Mouse (Mus musculus) MEL-GATA-1-ER (cell line): ENCODE measurements around the gene Zfp120.
"Not testable (repeated sequence)": the region's sequence is repeated elsewhere in the genome, so short reads cannot be mapped to it uniquely, and the experiment has no call there.

Source experiments
- DNase-seq: peaks from one replicate; pipeline ENCODE4 v3.0.0-alpha.2; 2012; ENCODE audit warnings: low read depth; ENCODE audit errors: extremely low read depth

Gene Zfp120

DNA sequence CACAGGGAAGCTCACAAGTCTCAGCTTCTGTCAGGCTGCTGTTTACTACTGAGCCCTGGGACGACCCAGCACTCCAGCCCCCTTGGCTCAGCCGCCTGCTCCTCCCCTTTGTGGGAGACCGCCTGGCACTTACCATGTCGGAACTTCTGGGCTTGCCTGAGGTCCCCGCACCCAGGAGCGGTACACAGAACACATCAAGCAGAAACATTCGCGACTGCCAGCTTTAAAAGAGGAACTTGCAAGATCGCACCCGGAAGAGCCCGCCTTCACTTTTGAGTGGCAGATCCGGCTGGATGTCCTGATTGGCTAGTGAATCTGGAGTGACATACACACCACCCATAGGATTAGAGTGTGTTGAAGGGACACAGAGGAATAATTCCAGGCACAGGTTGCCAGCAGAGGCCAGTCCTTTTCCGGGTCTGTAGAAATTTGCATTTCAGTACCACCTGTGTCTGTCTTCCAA is at the start of gene Zfp120:
Gene Zfp120 (minus strand): TSS at position 274 of the 463 bp plus-strand sequence.
- peak; percentile 96 for DNase-seq

DNA sequence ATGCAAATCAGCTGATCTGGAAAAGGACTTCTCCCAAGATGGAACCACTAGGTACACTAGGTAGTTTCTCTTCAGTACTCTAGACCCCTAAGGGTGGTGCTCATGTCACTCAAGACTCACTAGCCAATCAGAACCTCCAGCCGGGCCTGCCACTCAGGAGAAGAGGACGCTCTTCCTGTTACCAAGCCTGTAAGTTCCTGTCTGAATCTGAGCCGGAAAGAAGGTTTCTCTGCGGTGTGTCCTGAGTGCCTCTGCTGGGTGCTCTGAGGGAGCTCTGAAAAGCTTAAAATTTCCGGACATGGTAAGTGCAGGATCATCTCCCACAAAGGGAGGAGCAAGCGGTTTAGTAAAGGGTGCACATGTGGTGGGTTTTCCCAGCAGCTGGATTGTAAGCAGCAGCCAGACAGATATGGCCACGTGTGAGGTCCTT is 45.1 kb upstream of the Zfp120 start, which contains the start of gene Gm14139:
Gene Gm14139 (plus strand): TSS at position 186 of the 430 bp plus-strand sequence.
- DNase-seq, result not testable (repeated sequence)

GRCm38 (mm10) chr2:150181046-150181445 is 44.5 kb upstream of the Zfp120 start:
- DNase-seq, result not testable (repeated sequence)

GRCm38 (mm10) chr2:150179579-150179978 is 43.1 kb upstream of the Zfp120 start, which contains the start of gene Gm10770:
TSS of gene Gm10770 (minus strand) at chr2:150179679.
- DNase-seq, result not testable (repeated sequence)

- no peak for DNase-seq
Measured at GRCm38 (mm10) chr2:150173833-150174232, 37.3 kb upstream of the Zfp120 start.

GRCm38 (mm10) chr2:150166703-150167102 is 30.2 kb upstream of the Zfp120 start:
- DNase-seq, result no peak

GRCm38 (mm10) chr2:150132773-150133172 is 3.7 kb downstream of the Zfp120 start:
- no peak for DNase-seq

- not testable (repeated sequence) for DNase-seq
Measured at GRCm38 (mm10) chr2:150132002-150132401, 4.5 kb downstream of the Zfp120 start.

GRCm38 (mm10) chr2:150111247-150111912 is 25.1 kb downstream of the Zfp120 start:
- no peak for DNase-seq

GRCm38 (mm10) chr2:150099618-150100017 is 36.9 kb downstream of the Zfp120 start:
- peak; percentile 4 for DNase-seq
